Mouse (Mus musculus): ENCODE measurements around the gene Abcg1.

Gene Abcg1

DNA sequence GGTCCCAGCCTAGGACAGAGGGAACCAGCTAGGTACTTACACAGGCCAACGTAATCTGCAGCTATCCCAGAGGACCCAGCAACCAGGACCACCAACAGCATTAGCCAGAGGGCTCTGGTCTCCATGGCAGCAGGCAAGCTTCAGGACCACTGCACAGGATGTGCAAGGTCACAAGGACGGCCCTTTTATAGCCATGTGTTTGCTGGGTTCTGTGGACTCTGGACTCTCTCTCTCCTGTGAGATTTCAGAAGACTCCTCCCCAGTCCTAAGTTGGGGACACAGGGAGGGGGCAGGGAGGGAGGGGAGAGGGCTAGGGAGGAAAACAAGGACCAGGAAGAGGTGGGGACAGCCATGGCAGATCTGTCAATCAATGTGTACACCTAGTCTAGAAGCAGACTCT is 72.0 kb downstream of the Abcg1 start, which contains the start of gene Tff3:
Gene Tff3, minus strand, starts transcription at position 195 of the 400 bp plus-strand sequence.
- no peak for DNase-seq (ENCODE audit: low spot score in 2 of 2)

DNA sequence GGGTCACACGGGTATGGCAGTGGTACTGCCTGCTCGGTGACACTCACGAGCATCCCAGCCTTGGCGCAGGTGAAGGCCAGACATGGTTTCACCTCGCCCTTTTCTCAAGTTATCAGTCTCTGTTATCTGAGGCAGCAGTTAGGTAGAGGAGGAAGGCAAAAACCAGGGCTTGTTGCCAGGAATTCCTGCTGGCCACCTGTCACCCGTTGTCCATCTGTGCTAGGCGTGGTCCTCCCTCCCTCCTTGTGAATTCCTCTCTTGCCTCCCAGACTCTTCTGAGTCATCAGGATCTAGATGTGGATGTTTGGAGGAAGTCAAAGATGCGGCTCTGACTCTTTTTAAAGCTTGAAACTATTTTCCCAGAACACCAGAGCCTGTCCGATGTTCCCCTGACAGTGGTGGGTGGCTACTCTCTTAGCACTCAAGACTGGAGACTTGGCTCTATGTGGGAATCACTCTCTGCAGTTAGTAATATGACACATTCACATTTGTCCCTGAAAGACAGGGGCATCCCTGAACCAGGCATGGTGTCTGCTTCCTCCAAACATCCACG is 73.9 kb downstream of the Abcg1 start:
- DNase-seq (ENCODE audit: low spot score in 2 of 2): no peak

DNA sequence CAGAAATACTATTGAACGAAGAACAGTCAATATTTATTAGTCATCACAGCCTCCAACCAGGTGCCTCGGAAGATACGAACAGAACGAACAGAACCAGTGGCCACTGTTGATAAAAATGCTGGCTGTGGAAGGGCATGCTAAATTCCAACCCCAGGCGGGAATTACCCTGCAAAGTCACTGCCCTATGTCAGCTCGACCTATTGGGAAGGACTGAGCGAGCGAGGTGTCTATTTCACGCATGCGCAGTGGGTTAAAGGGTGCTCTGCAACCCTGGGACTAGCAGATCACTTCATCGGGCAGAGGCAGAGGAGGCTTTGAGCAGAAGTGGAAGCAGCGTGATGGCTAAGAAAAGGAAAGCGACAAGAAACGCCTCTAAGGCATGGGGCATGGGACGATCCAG is 76.3 kb downstream of the Abcg1 start:
- no peak for DNase-seq (ENCODE audit: low spot score in 2 of 2)

DNA sequence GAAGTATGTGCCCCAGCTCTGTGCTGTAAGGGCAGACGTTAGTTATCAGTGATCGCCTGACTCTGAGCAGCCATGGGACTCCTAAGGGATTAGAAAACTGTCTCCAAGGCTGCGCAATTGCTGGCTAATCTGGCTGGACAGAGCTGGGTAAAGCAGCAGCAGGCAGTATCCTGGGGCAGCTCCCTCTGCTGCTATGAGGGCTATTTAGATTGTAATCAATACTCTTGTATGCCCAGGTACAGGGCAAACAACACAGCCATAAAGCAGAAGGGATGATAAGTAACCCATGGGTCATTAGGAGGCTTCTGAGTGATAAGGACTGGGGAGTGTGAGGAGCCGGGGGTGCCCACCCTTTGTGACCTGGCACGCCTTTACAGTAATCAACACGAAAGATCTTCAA is 77.4 kb downstream of the Abcg1 start:
- no peak for DNase-seq (ENCODE audit: low spot score in 2 of 2)

DNA sequence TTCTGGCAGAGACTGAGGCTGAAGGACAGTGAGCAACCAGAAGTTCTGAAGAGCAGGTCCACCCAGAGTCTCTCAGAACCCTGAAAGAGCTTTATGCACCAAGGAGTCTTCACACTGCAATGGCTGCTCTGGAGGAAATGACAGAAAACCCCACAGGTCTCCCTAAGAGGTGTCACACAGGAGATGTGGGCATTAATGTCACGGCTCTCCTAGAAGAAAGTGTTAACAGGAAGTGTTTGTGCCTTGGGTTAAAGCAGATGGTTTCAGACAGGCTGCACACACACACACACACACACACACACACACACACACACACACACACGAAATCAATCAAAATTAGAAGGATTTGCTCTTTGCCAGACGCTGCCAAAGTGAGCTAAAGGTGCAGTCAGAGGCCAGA is 78.8 kb downstream of the Abcg1 start:
- peak; percentile 39 to 44 for DNase-seq (ENCODE audit: low spot score in 2 of 2)

DNA sequence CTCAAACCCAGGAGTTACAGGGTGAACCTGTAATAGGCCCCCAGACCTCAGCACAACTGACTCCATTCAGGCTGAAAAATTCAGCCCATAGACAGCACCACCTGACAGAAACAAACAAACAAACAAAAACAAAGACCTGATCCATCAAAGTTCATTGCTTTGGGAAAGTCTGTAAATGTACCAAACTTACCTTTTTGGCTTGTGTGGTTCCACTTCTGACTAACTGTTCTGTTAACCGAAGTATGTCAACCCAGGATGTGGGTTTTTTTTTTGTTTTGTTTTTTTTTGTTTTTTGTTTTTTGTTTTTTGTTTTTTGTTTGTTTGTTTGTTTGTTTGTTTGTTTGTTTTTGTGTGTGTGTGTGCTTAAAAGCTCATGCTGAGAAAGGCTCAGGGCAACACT is 79.3 kb downstream of the Abcg1 start:
- no peak for DNase-seq (ENCODE audit: low spot score in 2 of 2)

DNA sequence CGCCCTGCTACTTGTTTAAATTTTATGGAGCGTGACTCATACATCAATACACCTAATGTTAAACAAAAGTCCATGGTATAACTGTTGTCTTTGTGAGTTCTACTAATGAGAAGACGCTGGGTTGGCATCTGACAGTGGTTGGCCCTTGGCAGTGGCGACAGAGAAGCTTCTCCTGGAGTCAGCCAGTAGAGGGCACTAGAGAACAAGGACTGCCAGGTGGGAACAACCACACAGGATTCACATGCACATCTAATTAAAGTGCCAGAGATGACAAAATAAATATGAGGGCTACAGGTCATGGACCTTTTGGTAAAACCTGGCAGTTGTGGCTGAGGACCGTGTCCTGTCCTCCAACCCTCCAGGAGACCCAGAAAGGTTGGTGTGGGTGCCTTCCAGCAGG is 80.9 kb downstream of the Abcg1 start:
- peak; percentile 57 to 71 for DNase-seq (ENCODE audit: low spot score in 2 of 2)

DNA sequence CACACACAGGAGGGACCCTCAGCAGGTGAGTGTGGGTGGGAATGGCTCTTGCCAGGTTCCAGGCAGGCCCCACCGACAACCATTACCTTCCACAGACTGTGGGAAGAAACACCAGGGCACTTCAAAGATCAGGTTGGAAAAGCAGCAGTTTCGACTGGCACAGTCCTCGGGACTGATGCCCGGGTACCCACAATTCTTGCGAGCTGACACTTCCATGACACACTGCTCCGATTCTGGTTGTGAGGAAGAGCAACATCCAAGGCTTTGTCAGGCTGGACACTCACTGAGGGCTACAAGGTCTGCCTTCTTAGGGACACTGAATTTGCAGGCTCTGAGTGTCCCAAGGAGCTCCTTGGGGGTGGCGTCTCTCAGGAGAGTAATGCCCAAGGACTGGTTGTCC is 84.6 kb downstream of the Abcg1 start:
- DNase-seq (ENCODE audit: low spot score in 2 of 2): no peak

DNA sequence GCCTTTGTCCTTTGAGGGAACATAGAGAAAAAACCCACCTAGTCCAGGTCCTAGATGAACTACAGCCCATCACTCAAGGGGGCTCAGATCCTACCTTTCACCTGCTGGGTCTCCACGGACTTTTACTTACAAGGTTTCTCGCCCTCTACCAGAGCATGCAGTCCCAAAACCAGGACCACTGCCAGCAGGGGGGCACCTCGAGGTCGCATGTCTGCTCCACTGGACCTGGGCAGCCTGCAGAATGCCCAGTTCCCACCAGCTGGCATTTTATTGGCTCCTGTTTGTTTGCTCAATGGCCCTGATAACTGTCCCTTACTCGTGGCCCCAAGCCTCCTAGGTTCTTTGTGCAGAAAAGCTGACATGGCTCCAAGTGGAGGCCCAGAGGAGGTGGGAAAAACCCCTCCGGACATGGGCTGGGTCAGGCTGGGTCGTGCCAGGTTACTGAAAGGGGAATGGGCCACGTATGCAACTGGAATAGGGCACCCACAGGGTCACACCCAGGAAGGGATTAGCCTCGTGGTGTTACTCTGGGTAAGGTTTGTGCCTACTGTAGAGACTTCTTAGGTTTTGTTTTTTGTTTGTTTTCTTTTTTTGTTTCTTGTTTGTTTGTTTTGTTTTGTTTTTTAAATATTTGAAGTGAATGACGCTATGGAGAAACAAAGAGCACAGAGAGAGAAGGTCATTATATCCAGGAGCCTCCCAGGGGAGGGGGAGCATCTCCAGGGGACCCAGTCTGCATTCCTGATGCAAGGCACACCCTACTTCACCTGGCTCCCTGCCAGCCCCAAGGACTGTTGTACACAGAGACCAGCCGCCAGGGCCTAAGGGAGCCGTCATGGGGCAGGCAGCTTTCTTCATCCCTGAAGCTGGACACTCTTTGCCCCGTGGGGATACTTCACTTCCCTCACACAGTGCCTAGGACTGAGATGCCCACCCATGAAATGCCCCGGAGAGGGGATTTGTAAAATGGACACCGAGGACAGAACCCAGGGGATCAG is 86.9 kb downstream of the Abcg1 start, which contains the start of gene Tff2:
Gene Tff2, minus strand, starts transcription at position 243 of the 998 bp plus-strand sequence.
- no peak for DNase-seq (ENCODE audit: low spot score in 2 of 2)

DNA sequence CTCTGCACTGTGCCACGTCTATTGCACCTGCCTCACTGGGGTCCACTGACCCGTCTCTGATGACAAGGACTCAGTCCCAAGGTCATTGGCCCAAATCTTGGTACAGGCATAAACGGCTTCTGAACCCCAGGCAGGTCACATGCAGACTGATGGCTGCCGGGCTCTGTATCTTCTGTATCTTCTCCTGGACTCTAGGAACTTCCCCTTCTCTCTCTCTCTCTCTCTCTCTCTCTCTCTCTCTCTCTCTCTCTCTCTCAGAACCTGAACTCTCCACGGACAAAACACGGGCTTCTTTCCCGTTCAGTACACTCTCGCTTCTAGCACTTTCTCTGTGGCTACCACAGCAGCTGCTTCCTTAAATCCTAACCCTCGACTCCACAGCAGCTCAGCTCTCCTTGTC is 88.5 kb downstream of the Abcg1 start:
- no peak for DNase-seq (ENCODE audit: low spot score in 2 of 2)

DNA sequence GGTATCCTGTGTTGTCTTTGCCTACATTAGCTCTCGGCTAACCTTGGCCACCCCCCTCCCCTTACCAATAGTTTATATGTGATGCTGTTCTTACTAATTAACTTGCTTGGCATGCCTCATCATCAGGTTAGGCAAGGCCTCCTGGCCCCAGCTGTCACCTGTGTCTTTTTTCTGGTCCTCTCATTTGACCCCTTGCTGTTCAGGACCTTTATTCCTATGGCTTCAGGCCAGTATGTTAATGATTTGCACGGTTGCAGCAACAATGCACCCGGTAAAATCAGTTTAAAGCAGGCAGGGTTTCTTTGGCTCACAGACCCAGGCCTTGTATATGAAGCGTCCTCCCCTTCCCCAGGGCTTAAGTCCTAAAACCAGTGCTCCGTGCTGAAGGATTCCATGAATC is 95.0 kb downstream of the Abcg1 start:
- no peak for DNase-seq (ENCODE audit: low spot score in 2 of 2)

DNA sequence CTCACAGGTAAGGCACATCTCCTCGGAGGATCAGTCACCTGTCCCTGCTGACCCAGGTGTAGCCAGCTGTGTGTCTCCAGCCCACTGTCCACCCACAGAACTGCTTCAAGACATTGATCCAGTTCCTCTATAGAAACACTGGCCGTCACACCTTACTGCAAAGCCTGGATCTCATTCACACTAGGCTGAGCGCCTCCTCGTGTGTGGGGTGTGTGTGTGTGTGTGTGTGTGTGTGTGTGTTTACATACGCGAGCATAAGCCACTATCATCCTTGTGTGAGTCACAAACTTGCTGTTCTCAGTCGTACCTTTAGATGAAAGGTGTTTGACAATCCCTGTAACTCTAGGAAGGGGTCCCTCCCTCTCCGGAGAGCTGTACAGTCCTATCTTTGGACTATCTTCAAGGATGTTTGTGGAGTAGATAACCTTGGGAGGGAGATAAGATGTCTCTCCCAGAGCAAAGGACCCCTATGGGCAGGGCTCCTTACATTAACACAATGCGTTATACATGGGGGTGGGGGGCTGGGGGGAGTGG is 95.6 kb downstream of the Abcg1 start:
- no peak for DNase-seq (ENCODE audit: low spot score in 2 of 2)

DNA sequence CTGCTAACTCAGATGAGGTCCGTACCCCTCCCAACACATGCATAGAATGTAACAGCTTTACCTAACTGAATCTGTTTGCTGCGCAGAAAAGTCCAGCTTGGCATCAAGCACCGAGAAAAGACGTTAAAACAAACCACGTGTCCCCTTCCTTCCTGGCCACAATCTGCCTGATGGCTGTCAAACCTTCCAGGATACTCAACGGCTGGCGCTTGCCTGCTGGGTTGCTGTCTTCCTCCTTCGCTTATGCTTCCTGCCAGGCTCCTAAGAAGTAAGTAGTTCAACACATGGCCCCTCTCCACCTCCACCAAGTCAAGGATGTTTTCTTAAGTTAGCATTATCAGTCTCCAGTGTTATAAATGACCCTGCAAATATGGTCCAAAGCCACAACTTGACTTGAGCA is 96.3 kb downstream of the Abcg1 start:
- no peak for DNase-seq (ENCODE audit: low spot score in 2 of 2)

DNA sequence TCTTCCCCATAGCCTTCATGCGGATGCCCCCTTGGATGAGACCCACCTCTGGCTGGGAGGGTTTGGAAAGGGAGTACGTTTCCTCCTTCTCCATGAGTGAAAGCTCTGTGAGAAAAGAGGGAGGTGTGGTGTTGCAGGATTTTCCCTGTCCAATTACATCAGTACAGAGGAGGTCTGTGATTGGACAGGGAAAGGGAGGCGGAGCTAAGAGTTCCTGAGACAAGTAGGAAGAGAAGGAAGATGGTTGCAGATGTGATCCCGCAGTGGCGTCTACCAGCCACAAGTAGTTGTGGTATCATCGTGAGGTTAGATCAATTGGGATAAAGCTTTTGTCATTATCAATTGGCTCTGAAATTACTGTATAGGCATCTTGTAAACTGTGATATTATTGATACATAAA is 100.4 kb downstream of the Abcg1 start:
- no peak for DNase-seq (ENCODE audit: low spot score in 2 of 2)

DNA sequence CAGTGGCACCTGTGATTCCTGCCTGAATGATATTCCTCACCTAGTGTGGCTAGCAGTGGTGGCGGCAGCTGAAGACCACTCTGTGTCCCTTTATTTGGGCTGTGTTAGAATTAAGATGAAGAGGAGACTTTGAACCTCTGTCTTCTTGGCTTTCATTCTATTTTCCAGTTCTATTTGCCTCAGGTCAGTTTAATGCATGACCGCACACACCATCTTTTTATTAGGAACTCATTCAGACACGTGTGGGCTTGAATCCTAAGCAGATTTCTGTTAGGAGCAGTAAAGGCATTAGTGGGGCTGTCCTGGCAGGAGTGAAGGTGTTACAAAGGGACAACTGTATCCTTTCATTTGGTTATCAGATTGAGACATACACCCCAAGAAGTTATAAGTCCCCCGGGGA is 102.8 kb downstream of the Abcg1 start:
- DNase-seq (ENCODE audit: low spot score in 2 of 2): no peak

DNA sequence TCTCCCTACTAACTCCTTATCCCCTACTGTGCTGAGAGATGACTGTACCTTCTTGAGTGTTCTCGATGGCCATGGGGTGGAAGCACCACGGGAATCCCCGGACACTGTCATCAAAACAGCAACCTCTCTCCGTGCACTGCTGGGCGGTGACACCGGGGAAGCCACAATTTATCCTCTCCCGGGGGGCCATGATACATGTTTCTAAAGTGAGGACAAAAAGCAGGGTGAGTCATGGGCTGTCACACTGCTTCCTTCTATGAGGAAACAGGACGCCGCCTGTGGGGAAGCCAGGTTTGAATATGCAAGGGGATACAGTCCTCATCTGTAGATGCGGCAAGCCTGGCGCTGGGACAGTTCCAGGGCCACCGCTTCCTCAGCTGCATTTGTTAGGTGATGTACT is 105.1 kb downstream of the Abcg1 start:
- no peak for DNase-seq (ENCODE audit: low spot score in 2 of 2)

DNA sequence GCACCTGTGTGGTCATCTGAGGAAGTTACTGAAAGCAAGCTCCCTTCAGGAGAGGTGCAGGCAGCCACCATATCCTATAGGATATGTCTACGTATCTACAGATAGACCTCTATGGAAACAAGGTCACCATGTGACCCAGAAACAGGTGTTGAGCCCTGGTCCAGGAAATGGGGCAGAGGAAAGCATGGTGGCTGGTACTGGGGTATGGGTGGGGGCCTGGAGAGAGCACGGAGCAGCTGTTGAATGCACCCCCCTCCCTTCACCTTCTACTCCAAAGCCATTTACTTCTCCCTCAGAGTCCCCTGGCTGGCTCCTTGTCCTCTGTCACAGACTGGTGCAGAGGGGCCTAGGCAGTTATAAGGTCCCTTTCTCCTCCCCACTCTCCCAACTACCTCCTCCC is 106.3 kb downstream of the Abcg1 start:
- no peak for DNase-seq (ENCODE audit: low spot score in 2 of 2)

DNA sequence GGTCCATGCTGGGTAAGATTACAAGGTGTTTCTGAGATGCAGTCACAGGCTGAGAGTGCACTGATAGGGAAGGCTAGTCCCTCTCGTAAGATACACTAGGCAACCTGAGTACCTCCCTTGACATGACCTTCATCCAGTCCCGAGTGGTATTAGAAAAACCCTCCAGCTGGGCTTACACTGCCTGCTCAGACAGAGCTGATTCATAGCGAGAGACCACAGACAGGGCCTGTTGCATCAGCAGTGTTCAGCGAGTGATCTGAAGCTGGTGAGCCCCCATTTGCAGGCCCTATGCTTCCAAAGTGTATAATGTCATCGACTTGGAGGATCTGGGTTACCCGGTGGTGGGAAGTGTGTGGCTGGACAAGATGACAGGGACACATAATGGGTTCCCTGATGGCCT is 107.7 kb downstream of the Abcg1 start, which contains the start of gene Tff1:
Gene Tff1, minus strand, starts transcription at position 151 of the 400 bp plus-strand sequence.
- DNase-seq (ENCODE audit: low spot score in 2 of 2): no peak
